Mouse (Mus musculus) embryonic facial prominence, embryonic 10.5 days (tissue): ENCODE results near the gene Gm43064. TPM values are rescaled to one million over a fixed set of nuclear protein-coding genes. Genes with fewer than 3 reads are reported as not detected.

Experiments used
- DNase-seq: peaks from one replicate; pipeline ENCODE4 v3.0.0-alpha.2; 2017; ENCODE audit warnings: low spot score
- H3K27ac ChIP-seq: fragments of 300-500 bp; sonication (generic); replicated peaks from 2 replicates; pipeline ENCODE4 v1.5.1; 2016; ENCODE audit warnings: mild to moderate bottlenecking
- H3K27me3 ChIP-seq: fragments of 300-500 bp; sonication (generic); replicated peaks from 2 replicates; pipeline ENCODE4 v1.6.1; 2016; ENCODE audit warnings: low read depth, mild to moderate bottlenecking; ENCODE audit not compliant: poor library complexity, severe bottlenecking
- H3K36me3 ChIP-seq: fragments of 300-500 bp; sonication (generic); replicated peaks from 2 replicates; pipeline ENCODE4 v1.6.1; 2016; ENCODE audit warnings: mild to moderate bottlenecking, moderate library complexity
- H3K4me1 ChIP-seq: fragments of 300-500 bp; sonication (generic); 2 replicates; pipeline ENCODE4 v1.6.1; 2016
- H3K4me3 ChIP-seq: fragments of 300-500 bp; sonication (generic); 2 replicates; pipeline ENCODE4 v1.5.1; 2016; ENCODE audit warnings: mild to moderate bottlenecking, moderate library complexity
- H3K9me3 ChIP-seq: fragments of 300-500 bp; sonication (generic); 2 replicates; pipeline ENCODE4 v1.6.1; 2016; ENCODE audit warnings: mild to moderate bottlenecking
- WGBS: fragments of 180-500 bp; shearing (Covaris S2); methylation state at CpG from one replicate; pipeline ENCODE4 v1.1.7; 2016; 5-methylcytosine and 5-hydroxymethylcytosine counted together
- polyA plus RNA-seq: library from polyadenylated mRNA; unstranded; fragments of >200 nt; fragmentation: Nextera tagmentation; extraction: Ambion mirVana; gene quantifications from 2 replicates; pipeline ENCODE4 v1.2.1, GENCODE M21; 2016

The Gm43064 gene
- 0.16 TPM in 1 of 2 replicates, not detected in the other for polyA plus RNA-seq

DNA sequence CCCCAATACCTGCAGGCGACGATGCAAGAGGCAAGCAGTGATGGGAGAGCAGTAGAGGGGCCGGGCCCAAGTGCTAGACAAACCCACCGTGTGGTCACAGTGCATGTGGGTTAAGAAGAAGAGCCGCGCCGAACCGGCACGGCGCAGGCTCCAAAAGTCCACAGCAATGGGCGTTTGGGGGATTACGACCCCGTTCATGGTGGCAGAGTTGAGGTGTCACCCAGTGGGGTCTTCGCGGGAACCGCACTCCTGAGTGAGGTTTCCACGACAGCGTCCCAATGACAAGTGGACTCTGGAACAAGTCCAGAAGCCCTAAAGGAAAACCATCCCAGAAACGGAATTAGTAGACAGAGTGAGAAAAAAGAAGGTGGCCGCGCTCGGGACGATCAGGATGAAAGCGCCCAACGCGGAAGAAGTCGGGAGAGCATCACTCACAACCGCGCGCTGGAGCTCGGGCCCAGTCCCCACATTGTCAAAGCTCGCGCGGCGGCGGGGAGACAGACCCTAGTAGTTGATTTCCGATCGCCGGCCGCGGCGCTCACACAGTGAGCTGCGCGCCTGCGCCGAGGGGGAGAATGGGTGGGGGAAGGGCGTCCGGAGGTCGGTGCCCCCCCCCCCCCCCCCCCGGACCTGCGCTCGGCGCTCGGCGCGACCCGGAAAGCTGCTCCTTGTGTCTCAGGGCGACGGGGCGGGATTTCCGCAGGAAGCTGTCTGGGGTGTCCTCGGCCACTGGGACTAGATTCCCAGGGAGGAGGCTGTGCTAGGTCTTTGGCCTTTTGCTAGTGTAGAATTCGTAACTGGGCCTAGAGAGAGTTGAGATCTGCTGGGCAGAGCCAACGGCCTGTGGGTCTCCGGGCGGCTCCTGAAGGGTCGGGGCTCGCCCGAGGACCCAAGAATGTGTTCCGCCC, at the start of gene Gm43064, which contains the start of the genes Dclre1b and Ap4b1:
TSS of gene Gm43064 (plus strand) at position 683 of the 908 bp plus-strand sequence.
TSS of gene Dclre1b (minus strand) at position 554 of the 908 bp plus-strand sequence.
TSS of gene Ap4b1 (plus strand) at position 630 of the 908 bp plus-strand sequence.
- WGBS: under 1% methylated on average over 68 of the region's 70 CpGs
- Histone ChIP-seq H3K4me3 (peak within 1 kb of the TSS; percentile 89), H3K36me3 (peaks cover 48% of the 10 kb centered on the region), H3K27ac (peak within 1 kb of the TSS; percentile 93), H3K27me3 (no peaks in the 10 kb centered on the region), H3K4me1 (peaks cover 17% of the 10 kb centered on the region), H3K9me3 (no peaks in the 10 kb centered on the region)
- peak; percentile 97 for DNase-seq

DNA sequence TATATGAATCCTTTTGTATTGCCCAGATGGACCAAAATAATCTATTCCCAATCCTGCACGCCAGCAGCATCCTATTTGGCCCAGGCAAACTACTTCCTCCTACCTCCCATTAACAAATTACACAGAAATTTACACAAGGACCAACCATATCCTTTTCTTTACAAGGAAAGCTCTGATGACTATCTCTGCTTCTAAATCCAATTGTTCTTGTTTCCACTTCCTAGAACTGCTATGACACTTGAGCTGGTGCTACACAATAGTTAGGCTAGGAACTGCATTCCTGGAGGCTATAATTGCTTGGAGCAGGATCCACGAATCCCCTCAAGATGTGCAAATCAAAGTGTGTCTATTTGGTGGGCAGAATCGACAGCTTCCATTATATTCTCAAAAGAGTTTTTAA, 42.6 kb upstream of the Gm43064 start:
- WGBS: 72% methylated on average over 3 of the region's 3 CpGs
- H3K27ac ChIP-seq: no peak overlapping the region
- peaks cover 73% of the 10 kb centered on the region for H3K36me3 ChIP-seq
- no peak for DNase-seq
- H3K9me3 ChIP-seq: no peaks in the 10 kb centered on the region
- no peaks in the 10 kb centered on the region for H3K4me1 ChIP-seq
- H3K4me3 ChIP-seq: no peak overlapping the region
- H3K27me3 ChIP-seq: no peaks in the 10 kb centered on the region

DNA sequence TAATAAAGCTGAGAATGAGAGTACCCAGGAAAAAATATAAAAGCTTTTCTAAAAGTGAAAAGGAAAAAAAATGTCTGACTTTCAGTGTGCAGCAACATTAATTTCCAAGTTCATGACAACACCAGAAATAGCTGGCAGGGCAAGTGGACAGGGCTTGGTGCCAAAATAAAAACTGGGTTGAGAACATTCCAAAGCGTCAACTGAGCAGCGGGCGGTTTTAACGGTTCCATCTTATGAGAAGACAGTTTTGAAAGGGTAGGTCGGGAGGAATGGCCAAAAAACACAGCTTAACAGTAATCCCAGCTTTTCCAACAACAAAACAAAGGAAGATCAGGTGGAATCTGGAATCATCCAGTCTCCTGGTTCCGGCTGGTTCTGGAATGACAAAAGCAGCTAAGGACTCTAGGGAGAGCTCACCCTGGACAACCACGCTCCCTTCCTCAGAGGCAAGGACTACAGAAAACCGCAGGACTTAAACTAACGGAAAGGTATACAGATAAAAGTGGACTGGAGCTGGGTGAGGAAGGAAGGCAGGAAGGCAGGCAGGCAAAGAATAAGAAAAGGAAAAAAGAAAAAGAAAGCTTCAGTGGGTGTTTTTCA, 37.7 kb upstream of the Gm43064 start:
- H3K9me3 ChIP-seq: no peaks in the 10 kb centered on the region

DNA sequence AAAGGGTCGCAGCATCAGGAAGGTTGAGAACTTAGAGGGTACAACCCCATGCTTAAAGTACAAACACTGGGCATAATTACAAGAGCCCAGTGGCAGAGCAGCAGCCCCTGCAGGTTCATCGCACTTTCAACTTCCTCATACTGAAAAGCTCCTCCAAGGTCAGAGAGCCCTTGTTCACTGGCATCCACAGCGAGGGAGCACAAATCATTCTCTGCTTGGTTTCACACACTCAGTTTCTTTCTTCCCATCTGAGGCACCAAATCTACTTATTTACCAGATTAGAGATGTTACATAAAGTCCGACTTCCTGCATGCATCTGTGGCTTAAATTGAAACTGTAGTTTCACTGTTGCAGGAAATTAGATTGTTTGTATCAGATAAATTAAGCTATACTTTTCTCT, 36.5 kb upstream of the Gm43064 start:
- Histone ChIP-seq H3K4me3 (no peak overlapping the region), H3K9me3 (no peaks in the 10 kb centered on the region), H3K27me3 (no peaks in the 10 kb centered on the region), H3K27ac (no peak overlapping the region), H3K4me1 (no peaks in the 10 kb centered on the region), H3K36me3 (peaks cover 74% of the 10 kb centered on the region)
- no peak for DNase-seq
- WGBS: 85% methylated on average over 4 of the region's 4 CpGs

More for the DNA sequence above, 37.7 kb upstream of the Gm43064 start:
- Histone ChIP-seq H3K36me3 (peaks cover 62% of the 10 kb centered on the region), H3K4me3 (no peak overlapping the region), H3K27ac (no peak overlapping the region), H3K4me1 (no peaks in the 10 kb centered on the region), H3K27me3 (no peaks in the 10 kb centered on the region)
- no peak for DNase-seq
- WGBS: 89% methylated on average over 9 of the region's 9 CpGs

DNA sequence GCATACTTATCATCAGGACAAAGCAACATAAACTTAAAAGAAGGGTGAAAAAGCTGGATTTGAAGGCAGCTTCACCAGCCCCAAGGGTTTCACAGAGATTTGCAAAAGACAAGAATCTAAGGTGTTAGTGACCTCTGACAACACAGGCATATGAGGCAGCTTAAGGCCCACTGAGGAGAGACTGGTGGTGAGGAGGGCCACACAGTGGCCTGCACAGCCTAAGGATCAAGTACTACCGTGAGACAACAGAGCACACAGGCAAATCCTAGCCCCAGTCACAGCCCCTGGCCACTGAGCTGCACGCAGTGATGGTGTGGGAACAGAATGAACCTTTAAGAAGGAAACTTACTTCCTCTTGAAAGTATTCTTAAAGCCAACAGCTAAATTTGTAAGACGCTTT, 35.9 kb upstream of the Gm43064 start:
- Histone ChIP-seq H3K27me3 (no peaks in the 10 kb centered on the region), H3K4me3 (no peak overlapping the region), H3K9me3 (no peaks in the 10 kb centered on the region), H3K36me3 (peaks cover 75% of the 10 kb centered on the region), H3K27ac (no peak overlapping the region), H3K4me1 (no peaks in the 10 kb centered on the region)
- 87% methylated on average over 3 of the region's 3 CpGs for WGBS
- no peak for DNase-seq

DNA sequence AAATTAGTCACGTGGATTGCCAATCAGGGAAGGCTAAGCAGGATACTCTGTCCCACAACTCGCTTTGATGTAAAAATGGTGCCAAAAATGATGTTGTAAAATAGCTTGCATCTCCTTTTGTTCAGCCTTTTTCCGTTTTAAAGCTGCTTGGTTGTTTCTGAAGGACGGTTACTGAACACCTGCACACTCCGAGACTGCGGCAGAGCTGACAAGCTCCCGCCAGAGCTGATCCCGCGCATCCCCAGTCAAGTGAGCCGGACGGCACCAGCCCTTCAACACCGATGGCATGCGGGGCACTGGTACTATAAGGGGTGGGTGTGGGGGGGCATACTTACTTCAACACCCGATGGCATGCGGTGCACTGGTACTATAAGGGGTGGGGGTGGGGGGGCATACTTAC, 35.4 kb upstream of the Gm43064 start:
- Histone ChIP-seq H3K36me3 (peaks cover 71% of the 10 kb centered on the region), H3K27ac (no peak overlapping the region), H3K27me3 (no peaks in the 10 kb centered on the region), H3K4me3 (no peak overlapping the region), H3K9me3 (no peaks in the 10 kb centered on the region), H3K4me1 (no peaks in the 10 kb centered on the region)
- DNase-seq: no peak
- 91% methylated on average over 15 of the region's 15 CpGs for WGBS

DNA sequence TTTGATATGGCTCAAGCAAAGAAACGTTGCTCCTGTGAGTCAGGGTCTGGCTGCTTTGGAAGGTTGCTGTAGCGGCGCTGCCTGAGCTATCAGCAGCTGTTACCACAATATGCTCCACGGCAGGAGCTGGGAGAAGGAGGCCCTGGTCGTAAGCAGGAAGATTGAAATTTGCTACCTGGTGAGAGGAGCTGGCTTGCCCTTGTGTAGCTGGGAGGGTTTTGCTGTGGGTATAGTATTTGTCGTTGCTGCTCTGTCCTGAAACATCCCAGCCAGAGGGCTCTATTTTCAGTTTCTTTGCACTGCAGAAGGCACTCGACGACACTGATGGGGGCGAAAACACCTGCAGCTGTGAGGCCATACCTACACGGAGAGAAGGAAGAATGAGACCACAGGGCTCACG, 31.4 kb upstream of the Gm43064 start:
- DNase-seq: no peak
- WGBS: 89% methylated on average over 11 of the region's 11 CpGs
- H3K27me3 ChIP-seq: no peaks in the 10 kb centered on the region
- no peak overlapping the region for H3K4me3 ChIP-seq
- peaks cover 44% of the 10 kb centered on the region for H3K36me3 ChIP-seq
- no peak overlapping the region for H3K27ac ChIP-seq
- H3K9me3 ChIP-seq: no peaks in the 10 kb centered on the region
- no peaks in the 10 kb centered on the region for H3K4me1 ChIP-seq

DNA sequence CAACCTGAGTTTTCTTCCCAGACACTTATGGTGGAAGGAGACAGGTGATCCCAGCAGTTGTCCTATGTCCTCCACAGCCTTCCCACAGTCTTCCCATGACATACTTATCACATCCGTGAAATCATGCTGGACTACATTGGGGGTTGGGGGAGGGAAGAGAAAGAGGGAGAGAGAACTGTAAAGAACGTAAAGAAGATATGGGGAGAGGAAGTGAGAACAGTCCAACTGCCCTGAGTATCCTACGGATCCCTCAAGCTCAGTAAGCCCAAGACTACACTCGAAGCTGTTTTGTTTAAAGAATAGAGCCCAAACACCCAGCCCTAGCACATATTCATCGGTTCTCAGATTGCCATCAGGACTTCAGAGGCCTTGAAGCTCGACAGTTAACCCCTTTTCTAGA, 30.7 kb upstream of the Gm43064 start:
- no peak overlapping the region for H3K4me3 ChIP-seq
- H3K27me3 ChIP-seq: no peaks in the 10 kb centered on the region
- H3K36me3 ChIP-seq: peaks cover 39% of the 10 kb centered on the region
- no peak for DNase-seq
- 87% methylated on average over 6 of the region's 6 CpGs for WGBS
- H3K27ac ChIP-seq: no peak overlapping the region
- no peaks in the 10 kb centered on the region for H3K9me3 ChIP-seq
- no peaks in the 10 kb centered on the region for H3K4me1 ChIP-seq

DNA sequence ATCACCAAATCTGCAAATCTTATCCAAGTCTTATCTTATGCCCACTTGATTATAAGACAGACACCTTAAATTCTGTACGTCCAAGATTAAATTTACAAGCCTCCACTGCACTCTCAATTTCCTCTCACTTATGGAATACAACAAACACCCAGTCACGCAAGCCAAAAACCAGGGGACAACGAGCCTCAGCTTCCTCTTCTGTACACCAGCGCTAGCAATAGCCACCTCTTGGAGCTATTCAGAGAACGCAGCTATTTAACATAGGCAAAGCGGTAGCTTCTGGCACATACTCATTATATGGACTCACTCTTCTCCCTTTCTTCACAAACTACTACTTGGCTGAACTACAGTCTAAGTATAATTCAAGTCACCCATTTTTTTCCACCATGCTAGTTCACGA, 30.2 kb upstream of the Gm43064 start:
- Histone ChIP-seq H3K36me3 (peaks cover 34% of the 10 kb centered on the region), H3K4me3 (no peak overlapping the region), H3K4me1 (peaks cover 3% of the 10 kb centered on the region; the same call in 1 of the 2 replicates), H3K9me3 (no peaks in the 10 kb centered on the region), H3K27ac (no peak overlapping the region), H3K27me3 (no peaks in the 10 kb centered on the region)
- 87% methylated on average over 7 of the region's 7 CpGs for WGBS
- no peak for DNase-seq

DNA sequence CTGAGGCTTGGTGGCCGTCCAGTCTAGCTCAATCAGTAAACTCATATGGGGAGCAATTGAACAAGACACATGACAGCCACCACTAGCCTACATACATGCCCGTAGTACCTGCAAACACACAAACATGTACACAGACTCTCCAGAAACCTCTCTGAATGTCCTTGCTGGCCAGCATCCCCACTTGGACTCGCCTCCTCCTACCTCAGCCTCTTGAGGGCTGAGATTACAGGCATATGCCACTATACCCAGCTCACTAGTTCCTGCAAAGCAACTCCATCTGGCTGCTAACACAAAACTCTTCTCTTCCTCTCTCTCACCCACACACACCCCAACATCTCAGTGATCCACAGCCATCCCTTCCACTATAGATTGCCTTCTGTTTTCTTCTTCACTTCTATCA, 29.1 kb upstream of the Gm43064 start:
- Histone ChIP-seq H3K36me3 (peaks cover 31% of the 10 kb centered on the region), H3K4me3 (no peak overlapping the region), H3K4me1 (peaks cover 4% of the 10 kb centered on the region; the same call in 1 of the 2 replicates), H3K27me3 (no peaks in the 10 kb centered on the region), H3K9me3 (no peaks in the 10 kb centered on the region), H3K27ac (no peak overlapping the region)
- DNase-seq: no peak
- WGBS: 93% methylated on average over 3 of the region's 3 CpGs

DNA sequence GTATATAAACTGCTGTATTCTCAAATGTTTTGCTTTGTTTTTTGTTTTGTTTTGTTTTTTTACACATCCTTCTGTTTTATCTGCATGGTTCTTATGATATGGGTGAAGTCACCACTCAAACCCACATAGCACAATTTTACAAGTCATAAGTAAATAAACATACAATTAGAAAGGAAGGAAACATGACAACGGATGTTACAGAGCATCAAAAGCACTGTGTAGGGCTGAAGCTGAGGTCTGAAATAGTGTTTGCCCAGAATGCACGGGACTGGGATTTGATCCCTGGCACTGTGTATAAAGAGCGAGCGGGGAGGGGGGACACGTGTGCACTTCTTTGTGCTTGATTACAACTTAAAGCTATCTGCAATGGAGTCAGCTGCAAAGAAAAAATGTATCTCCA, 28.6 kb upstream of the Gm43064 start:
- H3K4me3 ChIP-seq: no peak overlapping the region

DNA sequence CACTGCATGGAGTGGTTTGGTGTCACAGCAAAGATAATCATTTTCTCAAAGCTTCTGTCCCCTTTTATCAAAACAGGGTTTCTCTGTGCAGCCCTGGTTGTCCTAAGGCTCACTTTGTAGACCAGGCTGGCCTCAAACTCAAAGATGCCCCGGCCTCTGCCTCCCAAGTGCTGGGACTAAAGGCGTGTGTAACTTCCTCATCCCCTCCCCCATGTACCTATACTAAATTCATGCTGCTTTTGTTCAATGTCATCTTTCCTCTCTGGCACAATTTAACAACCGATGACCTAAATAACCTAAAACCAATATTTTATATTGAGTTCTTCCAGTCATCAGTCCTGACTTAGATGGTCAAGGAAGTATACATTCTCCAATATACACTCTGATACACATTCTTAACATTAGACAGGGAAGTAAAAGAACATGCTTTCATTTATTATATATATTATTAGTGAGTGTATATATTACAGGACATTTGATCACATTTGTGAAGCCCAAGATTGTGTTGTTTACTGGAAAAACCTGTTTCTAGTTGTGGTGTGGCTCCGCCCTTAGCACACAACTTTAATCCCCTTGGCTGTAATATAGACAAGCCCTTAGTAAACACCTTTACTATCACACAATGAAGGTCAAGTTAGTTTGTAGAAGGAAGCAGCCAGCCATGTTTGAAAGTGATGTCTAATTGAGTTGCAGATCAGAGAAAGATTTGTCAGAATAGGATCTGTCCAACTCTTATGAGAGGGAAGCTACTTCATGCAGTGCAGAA, 26.3 kb upstream of the Gm43064 start:
- Histone ChIP-seq H3K36me3 (peaks cover 6% of the 10 kb centered on the region), H3K4me3 (no peak overlapping the region), H3K27me3 (no peaks in the 10 kb centered on the region), H3K9me3 (no peaks in the 10 kb centered on the region), H3K4me1 (peaks cover 4% of the 10 kb centered on the region; the same call in 1 of the 2 replicates), H3K27ac (no peak overlapping the region)
- WGBS: 84% methylated on average over 4 of the region's 4 CpGs
- DNase-seq: no peak

More for the DNA sequence above, 28.6 kb upstream of the Gm43064 start:
- peaks cover 26% of the 10 kb centered on the region for H3K36me3 ChIP-seq
- no peaks in the 10 kb centered on the region for H3K9me3 ChIP-seq
- H3K27me3 ChIP-seq: no peaks in the 10 kb centered on the region
- no peak for DNase-seq
- 79% methylated on average over 5 of the region's 5 CpGs for WGBS
- no peak overlapping the region for H3K27ac ChIP-seq
- peaks cover 4% of the 10 kb centered on the region; the same call in 1 of the 2 replicates for H3K4me1 ChIP-seq
